8 mouse cellular contexts compared by ENCODE assay signal in the genomic region with DNA sequence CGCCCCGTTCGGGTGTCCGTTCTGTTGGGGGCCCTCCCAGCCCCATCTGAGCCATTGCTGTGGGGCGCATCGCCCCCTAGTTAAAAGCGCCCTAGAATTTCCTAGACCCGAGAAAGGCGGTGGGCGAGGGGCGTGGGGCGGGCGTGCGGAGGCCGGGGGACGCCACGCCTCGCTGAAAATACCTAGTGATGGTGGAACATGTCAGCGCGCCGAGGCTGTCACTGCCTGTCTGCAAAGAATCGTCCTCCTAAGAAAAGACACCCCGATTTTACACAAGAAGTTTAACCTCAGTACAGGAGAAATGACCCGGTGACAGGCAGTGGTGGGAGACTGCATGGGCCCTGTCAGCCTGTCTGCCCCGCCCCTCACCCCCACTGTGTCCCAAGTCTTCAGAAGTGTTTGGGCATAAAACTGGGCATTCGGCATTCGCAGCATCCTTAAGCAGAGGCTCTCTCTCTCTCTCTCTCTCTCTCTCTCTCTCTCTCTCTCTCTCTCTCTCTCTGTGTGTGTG. TPM values are rescaled to one million over a fixed set of nuclear protein-coding genes. Genes with fewer than 3 reads are reported as not detected.
DNase-seq lines count a peak whose midpoint lies in the region; ATAC-seq and TF ChIP-seq lines count a peak whose summit lies in the region.

No protein-coding gene starts in this region.

- 2% methylated on average over 27 of the region's 27 CpGs for WGBS in hindbrain, embryonic 12.5 days
- WGBS in liver, embryonic 13.5 days (ENCODE audit: insufficient replicate concordance) = 5% methylated on average over 27 of the region's 27 CpGs
- 2% methylated on average over 27 of the region's 27 CpGs for WGBS in stomach, postnatal 0 days

- peak overlapping the region; percentile 64 for H3K9ac ChIP-seq in hindbrain, embryonic 12.5 days
- H3K9ac ChIP-seq in liver, embryonic 13.5 days = peak overlapping the region; percentile 55; the same call in 1 of the 2 replicates
- H3K9ac ChIP-seq in stomach, postnatal 0 days (ENCODE audit: low read length) = peak overlapping the region; percentile 83

- no peak; the same call in 1 of the 2 replicates for TF ChIP-seq CTCF in stomach, postnatal 0 days (IDR thresholded peaks at IDR 0.05; ENCODE audit: low read depth)

- H3K36me3 ChIP-seq in hindbrain, embryonic 12.5 days = no peaks in the 10 kb centered on the region
- no peaks in the 10 kb centered on the region for H3K36me3 ChIP-seq in liver, embryonic 13.5 days
- no peaks in the 10 kb centered on the region for H3K36me3 ChIP-seq in stomach, postnatal 0 days (ENCODE audit: control insufficient read depth, insufficient read depth, low read length)

- H3K27ac ChIP-seq in hindbrain, embryonic 12.5 days = no peak overlapping the region
- no peak overlapping the region for H3K27ac ChIP-seq in liver, embryonic 13.5 days
- H3K27ac ChIP-seq in stomach, postnatal 0 days (replicated peaks) = peak overlapping the region; percentile 78

- DNase-seq in adrenal gland, postnatal 14 days = peak; percentile 54
- no peak for DNase-seq in adrenal gland, adult 8-10 months
- DNase-seq in right cerebral cortex, postnatal 14 days = peak; percentile 60
- DNase-seq in right cerebral cortex, adult 18-20 months = no peak
- DNase-seq in liver, embryonic 13.5 days = no peak
- DNase-seq in stomach, postnatal 0 days (ENCODE audit: low spot score) = peak; percentile 24
- no peak for DNase-seq in layer of hippocampus, postnatal 25 days (ENCODE audit: extremely low spot score in 1 of 2, low spot score in 1 of 2)

- peak overlapping the region; percentile 59 for H3K4me3 ChIP-seq in hindbrain, embryonic 12.5 days
- H3K4me3 ChIP-seq in liver, embryonic 13.5 days (replicated peaks) = peak overlapping the region; percentile 63
- H3K4me3 ChIP-seq in stomach, postnatal 0 days (ENCODE audit: low read depth, low read length) = peak overlapping the region; percentile 77

- no peak for TF ChIP-seq EP300 in stomach, postnatal 0 days (optimal IDR thresholded peaks at IDR 0.05)

- peaks cover 45% of the 10 kb centered on the region for H3K27me3 ChIP-seq in hindbrain, embryonic 12.5 days
- peaks cover 92% of the 10 kb centered on the region for H3K27me3 ChIP-seq in liver, embryonic 13.5 days
- no peaks in the 10 kb centered on the region for H3K27me3 ChIP-seq in stomach, postnatal 0 days (ENCODE audit: control insufficient read depth, insufficient read depth, low read length)

- peaks cover 11% of the 10 kb centered on the region for H3K4me1 ChIP-seq in hindbrain, embryonic 12.5 days
- peaks cover 29% of the 10 kb centered on the region for H3K4me1 ChIP-seq in liver, embryonic 13.5 days (replicated peaks)
- peaks cover 3% of the 10 kb centered on the region; the same call in 1 of the 2 replicates for H3K4me1 ChIP-seq in stomach, postnatal 0 days (replicated peaks; ENCODE audit: control insufficient read depth, insufficient read depth)

- H3K9me3 ChIP-seq in hindbrain, embryonic 12.5 days (replicated peaks) = no peaks in the 10 kb centered on the region
- H3K9me3 ChIP-seq in liver, embryonic 13.5 days (replicated peaks) = no peaks in the 10 kb centered on the region
- no peaks in the 10 kb centered on the region for H3K9me3 ChIP-seq in stomach, postnatal 0 days (ENCODE audit: control insufficient read depth, low read length)

- peak overlapping the region; percentile 99 for H3K4me2 ChIP-seq in hindbrain, embryonic 12.5 days (replicated peaks)
- peak overlapping the region; percentile 82 for H3K4me2 ChIP-seq in liver, embryonic 13.5 days
- peak overlapping the region; percentile 97 for H3K4me2 ChIP-seq in stomach, postnatal 0 days (replicated peaks; ENCODE audit: low read depth)

- ATAC-seq in hindbrain, embryonic 12.5 days (ENCODE audit: low FRiP score) = no peak
- no peak for ATAC-seq in liver, embryonic 13.5 days (ENCODE audit: low read depth)
- ATAC-seq in stomach, postnatal 0 days (ENCODE audit: low FRiP score, low TSS enrichment) = no peak

RNA-seq across cellular contexts. Expression of a gene that starts 0.8 kb away (rescaled TPM):
- total RNA-seq in adrenal gland, postnatal 14 days (2021) = 50.0 and 51.1 TPM in 2 replicates
- total RNA-seq in adrenal gland, adult 8-10 months (2022) = 10 to 100 TPM; 36.0 to 59.9 (median 52.3) TPM
- polyA plus RNA-seq in hindbrain, embryonic 12.5 days (2016; fragmentation: Nextera tagmentation; extraction: Ambion mirVana) = 0.40 and 0.59 TPM in 2 replicates
- 0.03 and 0.06 TPM in 2 replicates for polyA plus RNA-seq in liver, embryonic 13.5 days (2015; fragmentation: Nextera tagmentation; extraction: Ambion mirVana)
- 1.1 and 1.4 TPM in 2 replicates for polyA plus RNA-seq in stomach, postnatal 0 days (2015; fragmentation: Nextera tagmentation; extraction: Ambion mirVana)
- 10 to 100 TPM; 72.1 to 76.1 TPM for total RNA-seq in layer of hippocampus, postnatal 25 days (2021)

Comparison
In these comparisons a context has a peak if more than half of its experiments do, and no peak if none do; other contexts are left out.
1. DNase-seq: peak in adrenal gland, postnatal 14 days (single experiment), right cerebral cortex, postnatal 14 days (single experiment) and stomach, postnatal 0 days (single experiment); none in adrenal gland, adult 8-10 months (single experiment), right cerebral cortex, adult 18-20 months (single experiment), liver, embryonic 13.5 days (single experiment) and layer of hippocampus, postnatal 25 days (0 of 2).
2. Peak in every context shown above with its lines, with median percentiles within 50 percentile points of each other: H3K4me2 ChIP-seq, H3K4me3 ChIP-seq and H3K9ac ChIP-seq.